Mouse (Mus musculus): ENCODE measurements around the gene Wnt5b.

GRCm38 (mm10) chr6:119470777-119471176 lies 73.4 kb downstream of the Wnt5b start:
- TF ChIP-seq CTCF (IDR thresholded peaks at IDR 0.05; ENCODE audit: extremely low read depth, insufficient read length, insufficient replicate concordance, low read depth, low read length) (no peak), POLR2A (IDR thresholded peaks at IDR 0.05; ENCODE audit: low read depth, low read length) (no peak)

All from small intestine, adult 2 months (tissue).